Mouse (Mus musculus): ENCODE measurements around the gene Krt1. TPM values are rescaled to one million over a fixed set of nuclear protein-coding genes. Genes with fewer than 3 reads are reported as not detected.

The Krt1 gene
- polyA plus RNA-seq, 1 experiment from 2014 or later: 54.6 TPM

- no peak for ATAC-seq (ENCODE audit: insufficient number of reproducible peaks, insufficient read depth, low FRiP score, low TSS enrichment, low read depth)
- Histone ChIP-seq H3K9ac (no peak overlapping the region), H3K36me3 (no peaks in the 10 kb centered on the region), H3K27me3 (0 out of 2 replicates have a peak, but pooled peaks cover 3% of the 10 kb centered on the region), H3K4me1 (no peaks in the 10 kb centered on the region), H3K4me3 (no peak overlapping the region), H3K9me3 (no peaks in the 10 kb centered on the region), H3K27ac (no peak overlapping the region), H3K4me2 (no peak overlapping the region)
- WGBS: 83% methylated on average over 11 of the region's 11 CpGs
Measured at GRCm38 (mm10) chr15:101803052-101803822, 47.4 kb downstream of the Krt1 start.

- Histone ChIP-seq H3K36me3 (no peaks in the 10 kb centered on the region), H3K4me2 (no peak within 1 kb of the TSS), H3K4me1 (no peaks in the 10 kb centered on the region), H3K9me3 (no peaks in the 10 kb centered on the region), H3K9ac (no peak within 1 kb of the TSS), H3K4me3 (no peak within 1 kb of the TSS), H3K27me3 (0 out of 2 replicates have a peak, but pooled peaks cover 5% of the 10 kb centered on the region), H3K27ac (no peak within 1 kb of the TSS)
- WGBS: 75% methylated on average over 6 of the region's 6 CpGs
- no peak for ATAC-seq (ENCODE audit: insufficient number of reproducible peaks, insufficient read depth, low FRiP score, low TSS enrichment, low read depth)
Measured at GRCm38 (mm10) chr15:101802296-101802835, 48.2 kb downstream of the Krt1 start, which contains the start of gene Krt73. Gene Krt73 (minus strand): TSS chr15:101802346.

Small RNA genes lying within 50 kb of the gene (microRNA-seq; reads per million reads assigned to microRNA genes)
- not detected for gene Gm44356

Other genes starting within 250 kb of the Krt1 start
- not detected in 2 replicates for gene Gm5414, start 222.6 kb downstream of the Krt1 start, polyA plus RNA-seq (2015; fragmentation: Nextera tagmentation; extraction: Ambion mirVana)
- gene Gm5478, start 203.4 kb downstream of the Krt1 start, polyA plus RNA-seq (2015; fragmentation: Nextera tagmentation; extraction: Ambion mirVana): not detected in 2 replicates
- 0.41 TPM in 1 of 2 replicates, not detected in the other for gene Krt6b, start 170.5 kb downstream of the Krt1 start, polyA plus RNA-seq (2015; fragmentation: Nextera tagmentation; extraction: Ambion mirVana)
- 29.7 and 31.8 TPM in 2 replicates for gene Krt6a, start 156.5 kb downstream of the Krt1 start, polyA plus RNA-seq (2015; fragmentation: Nextera tagmentation; extraction: Ambion mirVana)
- 403 and 498 TPM in 2 replicates for gene Krt5, start 137.9 kb downstream of the Krt1 start, polyA plus RNA-seq (2015; fragmentation: Nextera tagmentation; extraction: Ambion mirVana)
- 0.34 TPM in 1 of 2 replicates, not detected in the other for gene Krt71, start 107.7 kb downstream of the Krt1 start, polyA plus RNA-seq (2015; fragmentation: Nextera tagmentation; extraction: Ambion mirVana)
- 0.40 TPM in 1 of 2 replicates, not detected in the other for gene Krt72, start 64.3 kb downstream of the Krt1 start, polyA plus RNA-seq (2015; fragmentation: Nextera tagmentation; extraction: Ambion mirVana)
- 1.2 and 1.4 TPM in 2 replicates for gene Krt73, start 48.4 kb downstream of the Krt1 start, polyA plus RNA-seq (2015; fragmentation: Nextera tagmentation; extraction: Ambion mirVana)
- 0.17 TPM in 1 of 2 replicates, not detected in the other for gene Krt2, start 32.6 kb downstream of the Krt1 start, polyA plus RNA-seq (2015; fragmentation: Nextera tagmentation; extraction: Ambion mirVana)
- 0.43 and 0.91 TPM in 2 replicates for gene Krt77, start 18.9 kb upstream of the Krt1 start, polyA plus RNA-seq (2015; fragmentation: Nextera tagmentation; extraction: Ambion mirVana)
- 0.40 and 0.56 TPM in 2 replicates for gene Krt76, start 42.1 kb upstream of the Krt1 start, polyA plus RNA-seq (2015; fragmentation: Nextera tagmentation; extraction: Ambion mirVana)
- 2.2 and 2.4 TPM in 2 replicates for gene Krt4, start 73.9 kb upstream of the Krt1 start, polyA plus RNA-seq (2015; fragmentation: Nextera tagmentation; extraction: Ambion mirVana)
- gene Krt79, start 89.5 kb upstream of the Krt1 start, polyA plus RNA-seq (2015; fragmentation: Nextera tagmentation; extraction: Ambion mirVana): 16.1 and 16.5 TPM in 2 replicates
- gene Krt78, start 103.5 kb upstream of the Krt1 start, polyA plus RNA-seq (2015; fragmentation: Nextera tagmentation; extraction: Ambion mirVana): 0.22 and 0.35 TPM in 2 replicates
- gene Krt8, start 153.7 kb upstream of the Krt1 start, polyA plus RNA-seq (2015; fragmentation: Nextera tagmentation; extraction: Ambion mirVana): 38.6 and 86.0 TPM in 2 replicates
- 36.0 and 58.9 TPM in 2 replicates for gene Krt18, start 177.4 kb upstream of the Krt1 start, polyA plus RNA-seq (2015; fragmentation: Nextera tagmentation; extraction: Ambion mirVana)
- 120 and 129 TPM in 2 replicates for gene Eif4b, start 223.0 kb upstream of the Krt1 start, polyA plus RNA-seq (2015; fragmentation: Nextera tagmentation; extraction: Ambion mirVana)
- gene Tns2, start 249.6 kb upstream of the Krt1 start, polyA plus RNA-seq (2015; fragmentation: Nextera tagmentation; extraction: Ambion mirVana): 40.1 and 49.3 TPM in 2 replicates

All from embryonic facial prominence, embryonic 13.5 days (tissue).